Mouse (Mus musculus) myocyte (in vitro differentiated cells): ENCODE measurements around the gene Ccm2.

Experiments
- CEBPB ChIP-seq: IDR thresholded peaks from 2 replicates; pipeline ENCODE4 v1.6.1; 2011; ENCODE audit warnings: mild to moderate bottlenecking, moderate library complexity; ENCODE audit not compliant: poor library complexity, insufficient read depth, severe bottlenecking
- MYOD1 ChIP-seq, 3 experiments: IDR thresholded peaks; one replicate each; pipeline ENCODE4 v1.6.1; 2011; ENCODE audit warnings: control low read depth in 2 of 3, low read depth in 2 of 3, mild to moderate bottlenecking in 2 of 3, moderate library complexity in 1 of 3; ENCODE audit not compliant: insufficient read length in 2 of 3, control insufficient read depth in 1 of 3
- MYOG ChIP-seq, 3 experiments: IDR thresholded peaks; one replicate each; pipeline ENCODE4 v1.6.1; 2011; ENCODE audit warnings: control low read depth in 2 of 3, low read depth in 2 of 3, mild to moderate bottlenecking in 2 of 3; ENCODE audit not compliant: insufficient read length in 2 of 3, control insufficient read depth in 1 of 3, insufficient read depth in 1 of 3
- POLR2A ChIP-seq: IDR thresholded peaks from one replicate; pipeline ENCODE4 v1.6.1; 2011; ENCODE audit warnings: low read depth, mild to moderate bottlenecking, control low read depth, moderate library complexity; ENCODE audit not compliant: insufficient read length
- POLR2AphosphoS2 ChIP-seq: IDR thresholded peaks from one replicate; pipeline ENCODE4 v1.6.1; 2011; ENCODE audit warnings: low read depth, control low read depth; ENCODE audit not compliant: insufficient read length
- TCF12 ChIP-seq: IDR thresholded peaks from one replicate; pipeline ENCODE4 v1.6.1; 2011; ENCODE audit warnings: mild to moderate bottlenecking, control low read depth; ENCODE audit not compliant: poor library complexity, insufficient read depth, severe bottlenecking
- USF1 ChIP-seq: IDR thresholded peaks from one replicate; pipeline ENCODE4 v1.6.1; 2011; ENCODE audit warnings: low read depth, mild to moderate bottlenecking, control low read depth, moderate library complexity

- no peak for TF ChIP-seq MYOD1 (IDR thresholded peaks at IDR 0.05; ENCODE audit: control insufficient read depth in 1 of 3, insufficient read length in 2 of 3, low read depth in 2 of 3)
- TF ChIP-seq POLR2A, result no peak
- no peak for TF ChIP-seq CEBPB
- no peak for TF ChIP-seq TCF12
- no peak for TF ChIP-seq POLR2AphosphoS2
- no peak for TF ChIP-seq USF1
- TF ChIP-seq MYOG (IDR thresholded peaks at IDR 0.05; ENCODE audit: control insufficient read depth in 1 of 3, insufficient read depth in 1 of 3, insufficient read length in 2 of 3, low read depth in 2 of 3), result no peak
Observed at GRCm38 (mm10) chr11:6636150-6636549, 89.5 kb downstream of the Ccm2 start.
